Mouse (Mus musculus) monocyte, adult 2 months (primary cell): ENCODE data around the gene Tcap.

Source experiments
- DNase-seq, 2 experiments: peaks; one replicate each; pipeline ENCODE4 v3.0.0; 2022; ENCODE audit warnings: low spot score in 2 of 2, low read depth in 1 of 2

The Tcap gene

GRCm38 (mm10) chr11:98354445-98354844 is 29.2 kb upstream of the Tcap start:
- DNase-seq, result no peak

- no peak for DNase-seq
Observed at GRCm38 (mm10) chr11:98355732-98356299, 27.8 kb upstream of the Tcap start.

- no peak for DNase-seq
Observed at GRCm38 (mm10) chr11:98356625-98357394, 26.8 kb upstream of the Tcap start.

- no peak for DNase-seq
Observed at GRCm38 (mm10) chr11:98357396-98358160, 26.0 kb upstream of the Tcap start.

GRCm38 (mm10) chr11:98358161-98359083 is 25.2 kb upstream of the Tcap start, which contains the start of gene Stard3:
Gene Stard3, plus strand, starts transcription at chr11:98358368.
- DNase-seq, result peak; percentile 64 to 74

- peak in 1 of 2 experiments; percentile 16 for DNase-seq
Observed at GRCm38 (mm10) chr11:98360866-98361521, 22.6 kb upstream of the Tcap start.

GRCm38 (mm10) chr11:98363817-98364216 is 19.8 kb upstream of the Tcap start:
- DNase-seq, result no peak

- DNase-seq, result no peak
Observed at GRCm38 (mm10) chr11:98364410-98364809, 19.2 kb upstream of the Tcap start.

- no peak for DNase-seq
Observed at GRCm38 (mm10) chr11:98366290-98366689, 17.3 kb upstream of the Tcap start.

- no peak for DNase-seq
Observed at GRCm38 (mm10) chr11:98367171-98367862, 16.3 kb upstream of the Tcap start.

GRCm38 (mm10) chr11:98367863-98368186 is 15.8 kb upstream of the Tcap start:
- DNase-seq, result no peak

GRCm38 (mm10) chr11:98369337-98369736 is 14.3 kb upstream of the Tcap start:
- DNase-seq, result no peak

GRCm38 (mm10) chr11:98370588-98370987 is 13.0 kb upstream of the Tcap start:
- DNase-seq, result no peak

GRCm38 (mm10) chr11:98371556-98372240 is 11.9 kb upstream of the Tcap start:
- no peak for DNase-seq

GRCm38 (mm10) chr11:98372406-98372805 is 11.2 kb upstream of the Tcap start:
- no peak for DNase-seq

- DNase-seq, result no peak
Observed at GRCm38 (mm10) chr11:98373244-98373643, 10.4 kb upstream of the Tcap start.

GRCm38 (mm10) chr11:98374266-98374665 is 9.3 kb upstream of the Tcap start:
- no peak for DNase-seq

- DNase-seq, result no peak
Observed at GRCm38 (mm10) chr11:98376756-98377155, 6.9 kb upstream of the Tcap start.

GRCm38 (mm10) chr11:98377787-98378186 is 5.8 kb upstream of the Tcap start:
- no peak for DNase-seq
